Mouse (Mus musculus): ENCODE measurements around the gene Gucy2d.

DNA sequence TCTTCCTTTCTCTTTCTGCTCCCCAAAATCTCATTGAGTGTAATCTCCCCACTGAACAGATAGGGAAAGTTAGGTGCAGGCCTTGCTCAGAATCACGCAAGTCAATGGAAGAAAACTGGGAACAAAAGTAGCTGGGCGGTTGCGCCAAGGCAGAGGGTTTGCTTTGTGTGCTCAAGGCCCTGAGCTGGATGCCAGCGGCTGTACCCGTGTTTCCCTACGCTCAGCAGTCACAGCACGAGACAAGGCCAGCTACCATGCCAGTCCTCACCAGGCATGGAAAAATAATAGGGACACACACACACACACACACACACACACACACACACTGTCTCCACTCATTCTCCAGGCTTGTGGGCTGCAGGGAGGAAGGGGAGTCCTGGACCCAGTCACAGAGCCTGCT, 60.9 kb downstream of the Gucy2d start:
- no peak for TF ChIP-seq CTCF (IDR thresholded peaks at IDR 0.05)
- no peak for TF ChIP-seq EP300 (IDR thresholded peaks at IDR 0.05)
